Mouse (Mus musculus) hindbrain, postnatal 0 days (tissue): Measurements from ENCODE around the gene Rd3l. TPM values are rescaled to one million over a fixed set of nuclear protein-coding genes. Genes with fewer than 3 reads are reported as not detected.

Experiments used
- ATAC-seq: fragments of 200-750 bp; cut with Nextera tagmentation; 2 replicates; pipeline ENCODE4 v1.8.0; 2017; ENCODE audit warnings: mild to moderate bottlenecking, moderate TSS enrichment, moderate library complexity
- DNase-seq: peaks from one replicate; pipeline ENCODE4 v3.0.0-alpha.2; 2015; ENCODE audit warnings: low spot score
- H3K27ac ChIP-seq: fragments of 300-500 bp; sonication (generic); 2 replicates; pipeline ENCODE4 v1.5.1; 2014; ENCODE audit warnings: mild to moderate bottlenecking
- H3K27me3 ChIP-seq: fragments of 300-500 bp; sonication (generic); 2 replicates; pipeline ENCODE4 v1.6.1; 2014; ENCODE audit warnings: low read length, mixed read lengths; ENCODE audit not compliant: insufficient read depth
- H3K36me3 ChIP-seq: fragments of 300-500 bp; sonication (generic); 2 replicates; pipeline ENCODE4 v1.6.1; 2014; ENCODE audit warnings: low read length, mixed read lengths; ENCODE audit not compliant: insufficient read depth
- H3K4me1 ChIP-seq: fragments of 300-500 bp; sonication (generic); 2 replicates; pipeline ENCODE4 v1.6.1; 2014; ENCODE audit warnings: antibody characterized with exemption, low read length, mixed read lengths; ENCODE audit not compliant: insufficient read depth
- H3K4me2 ChIP-seq: fragments of 300-500 bp; sonication (generic); 2 replicates; pipeline ENCODE4 v1.6.1; 2014; ENCODE audit warnings: low read depth, mild to moderate bottlenecking, low read length, moderate library complexity, mixed read lengths
- H3K4me3 ChIP-seq: fragments of 300-500 bp; sonication (generic); 2 replicates; pipeline ENCODE4 v1.5.1; 2014; ENCODE audit warnings: low read length
- H3K9ac ChIP-seq: fragments of 300-500 bp; sonication (generic); replicated peaks from 2 replicates; pipeline ENCODE4 v1.6.1; 2014; ENCODE audit warnings: mild to moderate bottlenecking, low read length, moderate library complexity, mixed read lengths
- H3K9me3 ChIP-seq: fragments of 300-500 bp; sonication (generic); 2 replicates; pipeline ENCODE4 v1.6.1; 2016; ENCODE audit warnings: low read length, mixed read lengths
- CTCF ChIP-seq: IDR thresholded peaks from 2 replicates; pipeline ENCODE4 v1.5.1; 2016; ENCODE audit warnings: antibody characterized with exemption, control low read depth, low read depth
- WGBS: fragments of 180-500 bp; shearing (Covaris S2); extraction: QIAGEN DNeasy Blood & Tissue Kit; methylation state at CpG from one replicate; pipeline ENCODE4 v1.1.7; 2014; 5-methylcytosine and 5-hydroxymethylcytosine counted together
- polyA plus RNA-seq: library from polyadenylated mRNA; unstranded; fragments of >200 nt; fragmentation: Nextera tagmentation; extraction: Ambion mirVana; gene quantifications from 2 replicates; pipeline ENCODE4 v1.2.1, GENCODE M21; 2015
- total RNA-seq: library from RNA; depleted of rRNA; stranded (reverse); fragments of >200 nt; gene quantifications from 2 replicates; pipeline ENCODE4 v1.2.3, GENCODE M21; 2014; rRNA removed

Gene Rd3l
- total and polyA plus RNA-seq, 2 experiments from 2014 or later = 0.73 TPM; not detected in 1

- ATAC-seq = no peak
- no peak overlapping the region for H3K4me2 ChIP-seq
- no peaks in the 10 kb centered on the region for H3K36me3 ChIP-seq
- TF ChIP-seq CTCF = no peak
- no peak overlapping the region for H3K9ac ChIP-seq
- no peak overlapping the region for H3K4me3 ChIP-seq
- WGBS = 89% methylated on average over 1 of the region's 1 CpGs
- no peaks in the 10 kb centered on the region; the same call in 1 of the 2 replicates for H3K4me1 ChIP-seq
- H3K9me3 ChIP-seq = no peaks in the 10 kb centered on the region
- H3K27me3 ChIP-seq = no peaks in the 10 kb centered on the region
- DNase-seq = no peak
- no peak overlapping the region for H3K27ac ChIP-seq
Observed at GRCm38 (mm10) chr12:111938623-111939177, 42.4 kb downstream of the Rd3l start.

GRCm38 (mm10) chr12:111936706-111937550 lies 44.2 kb downstream of the Rd3l start:
- Histone ChIP-seq H3K27ac (no peak overlapping the region), H3K36me3 (no peaks in the 10 kb centered on the region), H3K9ac (no peak overlapping the region), H3K9me3 (no peaks in the 10 kb centered on the region), H3K4me3 (no peak overlapping the region), H3K27me3 (no peaks in the 10 kb centered on the region), H3K4me1 (no peaks in the 10 kb centered on the region; the same call in 1 of the 2 replicates), H3K4me2 (no peak overlapping the region)
- no peak for ATAC-seq
- no peak for TF ChIP-seq CTCF
- WGBS = 39% methylated on average over 24 of the region's 24 CpGs
- DNase-seq = peak; percentile 34

- TF ChIP-seq CTCF = no peak
- 68% methylated on average over 2 of the region's 2 CpGs for whole genome bisulfite sequencing
- no peak for DNase-seq
- Histone ChIP-seq H3K27me3 (no peaks in the 10 kb centered on the region), H3K27ac (no peak overlapping the region), H3K36me3 (no peaks in the 10 kb centered on the region), H3K4me3 (no peak overlapping the region), H3K9ac (no peak overlapping the region), H3K9me3 (no peaks in the 10 kb centered on the region), H3K4me2 (no peak overlapping the region), H3K4me1 (no peaks in the 10 kb centered on the region; the same call in 1 of the 2 replicates)
- no peak for ATAC-seq
Observed at GRCm38 (mm10) chr12:111933971-111934370, 47.1 kb downstream of the Rd3l start.

GRCm38 (mm10) chr12:111933032-111933704 lies 47.9 kb downstream of the Rd3l start:
- H3K27ac ChIP-seq = no peak overlapping the region
- 61% methylated on average over 11 of the region's 11 CpGs for WGBS

GRCm38 (mm10) chr12:111932513-111932912 lies 48.6 kb downstream of the Rd3l start:
- Histone ChIP-seq H3K4me2 (no peak overlapping the region), H3K4me3 (no peak overlapping the region), H3K27me3 (no peaks in the 10 kb centered on the region), H3K9ac (no peak overlapping the region), H3K9me3 (no peaks in the 10 kb centered on the region), H3K36me3 (no peaks in the 10 kb centered on the region), H3K27ac (no peak overlapping the region), H3K4me1 (peaks cover 7% of the 10 kb centered on the region)
- 73% methylated on average over 3 of the region's 3 CpGs for WGBS
- TF ChIP-seq CTCF = no peak
- no peak for ATAC-seq
- no peak for DNase-seq

More at GRCm38 (mm10) chr12:111933032-111933704, 47.9 kb downstream of the Rd3l start:
- Histone ChIP-seq H3K9ac (no peak overlapping the region), H3K36me3 (no peaks in the 10 kb centered on the region), H3K9me3 (no peaks in the 10 kb centered on the region), H3K27me3 (no peaks in the 10 kb centered on the region), H3K4me3 (no peak overlapping the region), H3K4me1 (peaks cover 2% of the 10 kb centered on the region; the same call in 1 of the 2 replicates), H3K4me2 (no peak overlapping the region)
- ATAC-seq (no peak), DNase-seq (no peak)
- 0 out of 2 replicates have a peak, but pooled peaks have one; percentile 2 for TF ChIP-seq CTCF

- no peaks in the 10 kb centered on the region for H3K36me3 ChIP-seq
- H3K9ac ChIP-seq = no peak overlapping the region
- no peak for TF ChIP-seq CTCF
- H3K27ac ChIP-seq = no peak overlapping the region
- DNase-seq (no peak), ATAC-seq (no peak)
- 82% methylated on average over 9 of the region's 9 CpGs for WGBS
- H3K4me2 ChIP-seq = no peak overlapping the region
- H3K4me1 ChIP-seq = peaks cover 10% of the 10 kb centered on the region
- no peaks in the 10 kb centered on the region for H3K27me3 ChIP-seq
- H3K9me3 ChIP-seq = no peaks in the 10 kb centered on the region
- no peak overlapping the region for H3K4me3 ChIP-seq
Observed at GRCm38 (mm10) chr12:111931411-111932025, 49.6 kb downstream of the Rd3l start.

Other genes starting within 250 kb of the Rd3l start
- gene Klc1, start 222.5 kb downstream of the Rd3l start, total RNA-seq = 421 and 496 TPM in 2 replicates
- gene Klc1, start 222.5 kb downstream of the Rd3l start, polyA plus RNA-seq = 583 and 600 TPM in 2 replicates
- gene Xrcc3, start 167.4 kb downstream of the Rd3l start, total RNA-seq = 16.8 and 17.4 TPM in 2 replicates
- gene Xrcc3, start 167.4 kb downstream of the Rd3l start, polyA plus RNA-seq = 2.6 and 2.7 TPM in 2 replicates
- 43.4 and 44.3 TPM in 2 replicates for gene Zfyve21, start 167.1 kb downstream of the Rd3l start, total RNA-seq
- gene Zfyve21, start 167.1 kb downstream of the Rd3l start, polyA plus RNA-seq = 44.8 and 48.3 TPM in 2 replicates
- gene Ppp1r13b, start 73.2 kb downstream of the Rd3l start, total RNA-seq = 54.5 and 57.4 TPM in 2 replicates
- 31.6 and 36.5 TPM in 2 replicates for gene Ppp1r13b, start 73.2 kb downstream of the Rd3l start, polyA plus RNA-seq
- 225 and 251 TPM in 2 replicates for gene Atp5mpl, start 14.3 kb downstream of the Rd3l start, total RNA-seq
- 1,023 and 1,032 TPM in 2 replicates for gene Atp5mpl, start 14.3 kb downstream of the Rd3l start, polyA plus RNA-seq
- 0.07 and 0.68 TPM in 2 replicates for gene Tdrd9, start 9.8 kb downstream of the Rd3l start, total RNA-seq
- 0.20 and 0.46 TPM in 2 replicates for gene Tdrd9, start 9.8 kb downstream of the Rd3l start, polyA plus RNA-seq
- 1.8 and 7.8 TPM in 2 replicates for gene Aspg, start 125.4 kb upstream of the Rd3l start, total RNA-seq
- 1.8 and 2.2 TPM in 2 replicates for gene Aspg, start 125.4 kb upstream of the Rd3l start, polyA plus RNA-seq
- gene Kif26a, start 164.9 kb upstream of the Rd3l start, total RNA-seq = 25.1 and 26.3 TPM in 2 replicates
- gene Kif26a, start 164.9 kb upstream of the Rd3l start, polyA plus RNA-seq = 1.8 and 1.9 TPM in 2 replicates